Mouse (Mus musculus) liver, embryonic 14.5 days (tissue): Measurements from ENCODE around the gene Nipsnap1.

ENCODE experiments used
- CTCF ChIP-seq: IDR thresholded peaks from 2 replicates; pipeline ENCODE4 v1.5.1; 2016; ENCODE audit warnings: antibody characterized with exemption, low read depth, control low read depth
- EP300 ChIP-seq: IDR thresholded peaks from 2 replicates; pipeline ENCODE4 v1.6.1; 2016; ENCODE audit warnings: antibody characterized with exemption, low read depth

DNA sequence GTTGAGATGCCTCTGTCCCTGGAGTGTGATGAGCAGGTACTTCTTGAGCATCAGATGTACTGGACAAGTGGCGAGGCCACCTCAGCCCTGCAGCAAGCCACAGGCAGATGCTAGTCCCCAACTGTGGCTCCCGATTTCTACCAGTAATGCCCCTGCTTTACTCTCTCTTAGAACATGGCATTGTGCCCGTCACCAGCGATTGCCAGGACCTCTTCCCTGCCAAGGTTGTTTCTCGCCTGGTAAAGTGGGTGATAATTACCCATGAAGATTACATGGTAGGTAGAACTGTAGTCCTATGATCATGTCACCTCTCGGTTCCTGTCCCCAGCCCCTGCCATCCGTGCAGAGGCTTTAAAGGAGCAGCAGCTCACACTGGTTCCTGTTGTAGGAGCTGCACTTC lies 48.0 kb downstream of the Nipsnap1 start:
- no peak for TF ChIP-seq CTCF
- no peak for TF ChIP-seq EP300
